Mouse (Mus musculus) cerebellum, adult 2 months (tissue): Measurements from ENCODE around the gene Atf7ip. TPM values are rescaled to one million over a fixed set of nuclear protein-coding genes. Genes with fewer than 3 reads are reported as not detected.

ENCODE experiments used
- DNase-seq, 2 experiments: peaks; one replicate each; pipeline ENCODE4 v3.0.0; 2021
- H3K27ac ChIP-seq: fragments of 200-500 bp; 2 replicates; pipeline ENCODE4 v1.5.1; 2012; ENCODE audit warnings: low read length, control low read depth, inconsistent platforms; ENCODE audit not compliant: insufficient read depth
- H3K27me3 ChIP-seq: fragments of 200-500 bp; 2 replicates; pipeline ENCODE4 v1.6.1; 2012; ENCODE audit warnings: inconsistent platforms, mild to moderate bottlenecking, low read length, moderate library complexity; ENCODE audit not compliant: control insufficient read depth, insufficient read depth
- H3K4me1 ChIP-seq: fragments of 200-500 bp; 2 replicates; pipeline ENCODE4 v1.6.1; 2011; ENCODE audit warnings: low read length; ENCODE audit not compliant: control insufficient read depth, insufficient read depth
- H3K4me3 ChIP-seq: fragments of 200-500 bp; replicated peaks from 2 replicates; pipeline ENCODE3; 2011; ENCODE audit warnings: mild to moderate bottlenecking, low read depth, low read length, control low read depth; ENCODE audit not compliant: insufficient read depth
- CTCF ChIP-seq: fragments of 200-500 bp; IDR thresholded peaks from 2 replicates; pipeline ENCODE4 v1.5.1; 2011; ENCODE audit warnings: low read depth, mild to moderate bottlenecking, control low read depth, low read length, moderate library complexity, borderline replicate concordance; ENCODE audit not compliant: insufficient read depth
- POLR2A ChIP-seq: fragments of 200-500 bp; IDR thresholded peaks from 2 replicates; pipeline ENCODE4 v1.6.1; 2011; ENCODE audit warnings: low read length, control low read depth, borderline replicate concordance; ENCODE audit not compliant: insufficient read depth
- WGBS: fragments of 180-500 bp; shearing (Covaris S2); methylation state at CpG from one replicate; pipeline ENCODE4 v1.1.7; 2018; 5-methylcytosine and 5-hydroxymethylcytosine counted together
- polyA plus RNA-seq: library from polyadenylated mRNA; depleted of rRNA; stranded (reverse); fragments of >200 nt; gene quantifications from 2 replicates; pipeline ENCODE4 v1.2.3, GENCODE M21; 2012

The Atf7ip gene
- polyA plus RNA-seq, 1 experiment, result 83.0 TPM

- Histone ChIP-seq H3K27me3 (no peaks in the 10 kb centered on the region), H3K4me1 (no peaks in the 10 kb centered on the region), H3K27ac (no peak overlapping the region), H3K4me3 (no peak overlapping the region)
- DNase-seq, result no peak
- WGBS, result 86% methylated on average over 7 of the region's 7 CpGs
- TF ChIP-seq CTCF (no peak), POLR2A (no peak)
These were observed 96.6 kb downstream of the Atf7ip start for GRCm38 (mm10) chr6:136602601-136603000.

- peaks cover 22% of the 10 kb centered on the region for H3K4me1 ChIP-seq
- WGBS, result 55% methylated on average over 17 of the region's 17 CpGs
- no peaks in the 10 kb centered on the region for H3K27me3 ChIP-seq
- no peak overlapping the region for H3K4me3 ChIP-seq
- DNase-seq, result peak; percentile 63 to 64
- H3K27ac ChIP-seq, result no peak overlapping the region
- TF ChIP-seq CTCF (no peak), POLR2A (no peak)
These were observed 105.6 kb downstream of the Atf7ip start for GRCm38 (mm10) chr6:136611351-136612215.

DNA sequence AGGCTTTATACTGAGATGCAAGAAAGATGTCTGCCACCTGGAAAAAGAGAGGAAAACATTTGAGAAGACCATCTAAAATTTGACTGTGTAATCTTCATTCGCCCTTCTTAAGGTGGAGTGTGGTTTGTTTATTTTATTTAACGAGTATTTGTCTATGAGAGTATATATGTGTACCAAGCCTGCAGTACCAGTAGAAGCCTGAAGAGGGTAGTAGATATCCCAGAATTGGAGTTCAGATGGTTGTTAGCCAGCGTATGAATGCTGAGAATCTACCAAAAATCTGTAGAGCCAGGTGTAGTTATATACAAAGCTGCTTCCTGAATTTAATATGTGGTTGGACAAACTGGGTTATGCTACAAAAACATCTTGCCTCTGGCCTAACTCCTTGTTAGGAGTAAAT is 106.3 kb downstream of the Atf7ip start:
- no peak overlapping the region for H3K4me3 ChIP-seq
- peaks cover 22% of the 10 kb centered on the region for H3K4me1 ChIP-seq
- no peak for TF ChIP-seq CTCF
- TF ChIP-seq POLR2A, result no peak
- 97% methylated on average over 3 of the region's 3 CpGs for WGBS
- no peaks in the 10 kb centered on the region for H3K27me3 ChIP-seq
- no peak for DNase-seq
- no peak overlapping the region for H3K27ac ChIP-seq

DNA sequence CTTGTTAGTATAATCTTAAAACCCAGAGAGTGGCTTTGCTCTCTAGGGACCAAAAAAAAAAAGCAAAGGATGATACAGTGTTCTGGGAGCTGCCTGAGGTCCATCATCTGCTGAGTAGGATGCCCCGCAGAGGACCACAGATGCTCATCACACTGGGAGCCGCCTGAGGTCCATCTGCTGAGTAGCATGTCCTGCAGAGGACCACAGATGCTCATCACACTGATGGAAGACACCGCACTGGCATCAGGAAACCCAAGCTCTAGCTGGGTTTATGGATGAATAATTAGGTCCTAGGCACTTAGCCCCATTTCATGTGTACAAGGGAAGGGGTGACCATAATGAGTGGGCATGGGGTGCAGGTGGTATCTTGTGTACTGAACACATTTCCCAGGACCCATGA is 108.2 kb downstream of the Atf7ip start:
- peak; percentile 87 to 91 for DNase-seq
- Histone ChIP-seq H3K27me3 (no peaks in the 10 kb centered on the region), H3K4me1 (peaks cover 22% of the 10 kb centered on the region), H3K4me3 (no peak overlapping the region), H3K27ac (peak overlapping the region; percentile 75)
- 14% methylated on average over 3 of the region's 3 CpGs for WGBS
- peak; percentile 19; the same call in 1 of the 2 replicates for TF ChIP-seq CTCF
- TF ChIP-seq POLR2A, result no peak

- no peak overlapping the region for H3K4me3 ChIP-seq
- DNase-seq, result peak; percentile 61 to 71
- H3K27me3 ChIP-seq, result no peaks in the 10 kb centered on the region
- H3K4me1 ChIP-seq, result no peaks in the 10 kb centered on the region
- no peak overlapping the region for H3K27ac ChIP-seq
- peak; percentile 54; the same call in 1 of the 2 replicates for TF ChIP-seq CTCF
- no peak for TF ChIP-seq POLR2A
- 64% methylated on average over 17 of the region's 17 CpGs for WGBS
These were observed 114.6 kb downstream of the Atf7ip start for GRCm38 (mm10) chr6:136620361-136621139.

DNA sequence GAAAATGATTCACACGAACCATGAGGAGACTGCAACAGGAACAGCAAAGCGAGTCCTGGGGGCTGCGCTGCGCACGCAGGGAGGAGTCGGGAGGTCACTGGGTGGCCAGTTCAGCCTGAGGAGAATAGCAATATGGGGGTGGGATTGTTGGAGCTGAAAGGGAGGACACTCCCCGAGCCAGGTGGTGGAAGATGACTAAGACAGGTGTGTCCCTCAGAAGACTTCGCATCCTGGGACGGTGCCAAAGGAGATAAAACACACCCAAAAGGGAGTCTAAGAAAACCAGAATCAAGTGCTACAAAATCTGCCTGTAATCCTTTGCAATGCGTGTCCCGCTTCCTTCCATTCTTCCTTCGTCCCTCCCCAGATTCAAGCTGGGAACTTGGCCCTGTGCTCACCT is 119.5 kb downstream of the Atf7ip start:
- no peaks in the 10 kb centered on the region for H3K27me3 ChIP-seq
- no peak overlapping the region for H3K4me3 ChIP-seq
- no peaks in the 10 kb centered on the region for H3K4me1 ChIP-seq
- no peak overlapping the region for H3K27ac ChIP-seq
- TF ChIP-seq CTCF (no peak), POLR2A (no peak)
- 90% methylated on average over 12 of the region's 12 CpGs for WGBS
- DNase-seq, result no peak

DNA sequence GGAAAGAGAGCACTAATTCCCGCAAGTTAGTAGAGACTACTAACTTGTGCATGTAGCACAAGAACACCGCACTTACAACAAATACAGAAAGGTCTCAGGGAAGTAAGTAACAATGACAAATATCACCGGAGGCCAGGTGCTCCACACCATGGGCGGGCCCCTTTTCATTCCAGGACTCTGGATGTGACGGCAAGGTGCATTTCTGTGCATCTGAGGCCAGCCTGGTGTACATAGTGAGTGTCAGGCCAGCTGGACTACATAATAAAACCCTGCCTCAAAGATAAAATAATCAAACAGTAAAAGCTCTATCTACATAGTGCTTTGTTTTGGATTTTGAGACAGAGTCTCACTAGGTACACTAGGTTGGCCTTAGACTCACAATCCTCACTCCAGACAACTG is 123.7 kb downstream of the Atf7ip start:
- WGBS, result 94% methylated on average over 5 of the region's 5 CpGs
- DNase-seq, result no peak
- TF ChIP-seq POLR2A (no peak), CTCF (no peak)
- no peaks in the 10 kb centered on the region for H3K27me3 ChIP-seq
- H3K4me1 ChIP-seq, result no peaks in the 10 kb centered on the region
- no peak overlapping the region for H3K4me3 ChIP-seq
- H3K27ac ChIP-seq, result no peak overlapping the region
